Mouse (Mus musculus): ENCODE data around the gene Plcd1. TPM values are rescaled to one million over a fixed set of nuclear protein-coding genes. Genes with fewer than 3 reads are reported as not detected.

Plcd1 gene
- polyA plus RNA-seq, 1 experiment from 2014 or later: 18.7 TPM

GRCm38 (mm10) chr9:119067601-119068000 lies 25.7 kb downstream of the Plcd1 start:
- WGBS: 4% methylated on average over 6 of the region's 6 CpGs
- Histone ChIP-seq H3K4me2 (replicated peaks) (no peak overlapping the region), H3K9me3 (no peaks in the 10 kb centered on the region), H3K27me3 (replicated peaks) (no peaks in the 10 kb centered on the region), H3K36me3 (no peaks in the 10 kb centered on the region), H3K9ac (no peak overlapping the region), H3K4me3 (replicated peaks) (no peak overlapping the region), H3K27ac (no peak overlapping the region), H3K4me1 (replicated peaks) (peaks cover 13% of the 10 kb centered on the region; the same call in 1 of the 2 replicates)
- ATAC-seq: peak; percentile 45

- H3K27me3 ChIP-seq (replicated peaks): no peaks in the 10 kb centered on the region
- WGBS: 49% methylated on average over 4 of the region's 4 CpGs
- H3K27ac ChIP-seq: no peak overlapping the region
- H3K9me3 ChIP-seq: no peaks in the 10 kb centered on the region
- no peak overlapping the region for H3K4me3 ChIP-seq (replicated peaks)
- H3K36me3 ChIP-seq: no peaks in the 10 kb centered on the region
- no peak overlapping the region for H3K9ac ChIP-seq
- H3K4me2 ChIP-seq (replicated peaks): no peak overlapping the region
- H3K4me1 ChIP-seq (replicated peaks): peaks cover 13% of the 10 kb centered on the region; the same call in 1 of the 2 replicates
- no peak for ATAC-seq
Measured at GRCm38 (mm10) chr9:119064296-119064695, 29.0 kb downstream of the Plcd1 start.

GRCm38 (mm10) chr9:119063036-119063644 lies 30.2 kb downstream of the Plcd1 start:
- no peaks in the 10 kb centered on the region for H3K9me3 ChIP-seq
- H3K4me2 ChIP-seq (replicated peaks): peak overlapping the region; percentile 1; the same call in 1 of the 2 replicates
- no peaks in the 10 kb centered on the region for H3K36me3 ChIP-seq
- peaks cover 13% of the 10 kb centered on the region; the same call in 1 of the 2 replicates for H3K4me1 ChIP-seq (replicated peaks)
- H3K4me3 ChIP-seq (replicated peaks): no peak overlapping the region
- H3K27me3 ChIP-seq (replicated peaks): no peaks in the 10 kb centered on the region
- WGBS: 43% methylated on average over 19 of the region's 19 CpGs
- H3K9ac ChIP-seq: no peak overlapping the region
- ATAC-seq: no peak
- no peak overlapping the region for H3K27ac ChIP-seq

- Histone ChIP-seq H3K27ac (no peak overlapping the region), H3K4me1 (replicated peaks) (peaks cover 13% of the 10 kb centered on the region; the same call in 1 of the 2 replicates), H3K9ac (no peak overlapping the region), H3K36me3 (no peaks in the 10 kb centered on the region), H3K27me3 (replicated peaks) (no peaks in the 10 kb centered on the region), H3K4me3 (replicated peaks) (no peak overlapping the region), H3K4me2 (replicated peaks) (no peak overlapping the region), H3K9me3 (no peaks in the 10 kb centered on the region)
- no peak for ATAC-seq
- WGBS: 88% methylated on average over 10 of the region's 10 CpGs
Measured at GRCm38 (mm10) chr9:119060701-119061100, 32.6 kb downstream of the Plcd1 start.

- no peak overlapping the region for H3K4me3 ChIP-seq (replicated peaks)
- H3K9me3 ChIP-seq: no peaks in the 10 kb centered on the region
- no peaks in the 10 kb centered on the region for H3K27me3 ChIP-seq (replicated peaks)
- no peak overlapping the region for H3K4me2 ChIP-seq (replicated peaks)
- no peak overlapping the region for H3K9ac ChIP-seq
- ATAC-seq: no peak
- peaks cover 8% of the 10 kb centered on the region for H3K4me1 ChIP-seq (replicated peaks)
- H3K36me3 ChIP-seq: no peaks in the 10 kb centered on the region
- H3K27ac ChIP-seq: no peak overlapping the region
- 80% methylated on average over 7 of the region's 7 CpGs for WGBS
Measured at GRCm38 (mm10) chr9:119058245-119058644, 35.1 kb downstream of the Plcd1 start.

- no peak for ATAC-seq
- no peak overlapping the region for H3K27ac ChIP-seq
- WGBS: 84% methylated on average over 4 of the region's 4 CpGs
- no peaks in the 10 kb centered on the region for H3K9me3 ChIP-seq
- H3K4me2 ChIP-seq (replicated peaks): no peak overlapping the region
- H3K4me1 ChIP-seq (replicated peaks): peaks cover 22% of the 10 kb centered on the region
- H3K4me3 ChIP-seq (replicated peaks): no peak overlapping the region
- H3K36me3 ChIP-seq: no peaks in the 10 kb centered on the region
- H3K27me3 ChIP-seq (replicated peaks): no peaks in the 10 kb centered on the region
- no peak overlapping the region for H3K9ac ChIP-seq
Measured at GRCm38 (mm10) chr9:119055336-119055735, 38.0 kb downstream of the Plcd1 start.

GRCm38 (mm10) chr9:119053964-119054576 lies 39.2 kb downstream of the Plcd1 start:
- Histone ChIP-seq H3K4me3 (replicated peaks) (no peak overlapping the region), H3K9ac (no peak overlapping the region), H3K27me3 (replicated peaks) (no peaks in the 10 kb centered on the region), H3K27ac (no peak overlapping the region), H3K36me3 (no peaks in the 10 kb centered on the region), H3K4me2 (replicated peaks) (peak overlapping the region; percentile 76; the same call in 1 of the 2 replicates), H3K4me1 (replicated peaks) (peaks cover 22% of the 10 kb centered on the region), H3K9me3 (no peaks in the 10 kb centered on the region)
- 65% methylated on average over 9 of the region's 9 CpGs for WGBS
- peak; percentile 40 for ATAC-seq

- no peaks in the 10 kb centered on the region for H3K9me3 ChIP-seq
- WGBS: 12% methylated on average over 22 of the region's 22 CpGs
- no peaks in the 10 kb centered on the region for H3K36me3 ChIP-seq
- peaks cover 28% of the 10 kb centered on the region for H3K4me1 ChIP-seq (replicated peaks)
- peak within 1 kb of the TSS; percentile 43 for H3K4me3 ChIP-seq (replicated peaks)
- ATAC-seq: peak; percentile 91
- no peaks in the 10 kb centered on the region for H3K27me3 ChIP-seq (replicated peaks)
- H3K9ac ChIP-seq: peak within 1 kb of the TSS; percentile 44
- peak within 1 kb of the TSS; percentile 76 for H3K4me2 ChIP-seq (replicated peaks)
- no peak within 1 kb of the TSS for H3K27ac ChIP-seq
Measured at GRCm38 (mm10) chr9:119052154-119052944, 41.0 kb downstream of the Plcd1 start, which contains the start of gene Vill. Gene Vill (plus strand): TSS chr9:119052778.

- Histone ChIP-seq H3K36me3 (no peaks in the 10 kb centered on the region), H3K27ac (no peak overlapping the region), H3K4me1 (replicated peaks) (peaks cover 28% of the 10 kb centered on the region), H3K9ac (no peak overlapping the region), H3K4me2 (replicated peaks) (no peak overlapping the region), H3K27me3 (replicated peaks) (no peaks in the 10 kb centered on the region), H3K9me3 (no peaks in the 10 kb centered on the region), H3K4me3 (replicated peaks) (no peak overlapping the region)
- no peak for ATAC-seq
- 73% methylated on average over 2 of the region's 2 CpGs for WGBS
Measured at GRCm38 (mm10) chr9:119051158-119051557, 42.1 kb downstream of the Plcd1 start.

GRCm38 (mm10) chr9:119048182-119048903 lies 45.0 kb downstream of the Plcd1 start:
- ATAC-seq: peak; percentile 64

GRCm38 (mm10) chr9:119040101-119040775 lies 53.1 kb downstream of the Plcd1 start:
- Histone ChIP-seq H3K9ac (no peak overlapping the region), H3K27me3 (replicated peaks) (no peaks in the 10 kb centered on the region), H3K4me1 (replicated peaks) (peaks cover 9% of the 10 kb centered on the region), H3K9me3 (no peaks in the 10 kb centered on the region), H3K4me3 (replicated peaks) (no peak overlapping the region), H3K4me2 (replicated peaks) (no peak overlapping the region), H3K27ac (no peak overlapping the region), H3K36me3 (peaks cover 22% of the 10 kb centered on the region)
- WGBS: 89% methylated on average over 15 of the region's 15 CpGs
- no peak for ATAC-seq

More at GRCm38 (mm10) chr9:119048182-119048903, 45.0 kb downstream of the Plcd1 start:
- H3K27me3 ChIP-seq (replicated peaks): no peaks in the 10 kb centered on the region
- H3K9me3 ChIP-seq: no peaks in the 10 kb centered on the region
- H3K27ac ChIP-seq: peak overlapping the region; percentile 27; the same call in 1 of the 2 replicates
- no peak overlapping the region for H3K9ac ChIP-seq
- no peak overlapping the region for H3K4me2 ChIP-seq (replicated peaks)
- WGBS: 69% methylated on average over 11 of the region's 11 CpGs
- H3K36me3 ChIP-seq: no peaks in the 10 kb centered on the region
- peaks cover 20% of the 10 kb centered on the region for H3K4me1 ChIP-seq (replicated peaks)
- no peak overlapping the region for H3K4me3 ChIP-seq (replicated peaks)

Measured in intestine, embryonic 15.5 days (tissue).